Mouse (Mus musculus) granulocyte monocyte progenitor cell, adult 5-6 weeks (primary cell): Measurements from ENCODE around the gene Sox15. TPM values are rescaled to one million over a fixed set of nuclear protein-coding genes. Genes with fewer than 3 reads are reported as not detected.
A peak's percentile ranks its signal among the peaks of the same experiment; 100 is the strongest.
"Not testable (repeated sequence)": the region's sequence is repeated elsewhere in the genome, so short reads cannot be mapped to it uniquely, and the experiment has no call there.

Experiments
- ATAC-seq: replicated peaks from 2 replicates; pipeline ENCODE4 v1.8.0; 2016; ENCODE audit warnings: mild to moderate bottlenecking, moderate TSS enrichment, inconsistent platforms; ENCODE audit not compliant: poor library complexity, severe bottlenecking
- total RNA-seq, 2 experiments: library from RNA; stranded (forward) in 1 of 2; stranded (reverse) in 1 of 2; fragments of 200-712, 200-1000 nt in 1 of 2; fragments of >200 nt in 1 of 2; fragmentation: Nextera tagmentation in 1 of 2; gene quantifications; 2 replicates each; pipeline ENCODE4 v1.2.3; 2014 to 2017

The Sox15 gene
- total RNA-seq (2014; fragmentation: Nextera tagmentation) (not detected in 2 replicates), total RNA-seq (2017) (not detected in 2 replicates)

DNA sequence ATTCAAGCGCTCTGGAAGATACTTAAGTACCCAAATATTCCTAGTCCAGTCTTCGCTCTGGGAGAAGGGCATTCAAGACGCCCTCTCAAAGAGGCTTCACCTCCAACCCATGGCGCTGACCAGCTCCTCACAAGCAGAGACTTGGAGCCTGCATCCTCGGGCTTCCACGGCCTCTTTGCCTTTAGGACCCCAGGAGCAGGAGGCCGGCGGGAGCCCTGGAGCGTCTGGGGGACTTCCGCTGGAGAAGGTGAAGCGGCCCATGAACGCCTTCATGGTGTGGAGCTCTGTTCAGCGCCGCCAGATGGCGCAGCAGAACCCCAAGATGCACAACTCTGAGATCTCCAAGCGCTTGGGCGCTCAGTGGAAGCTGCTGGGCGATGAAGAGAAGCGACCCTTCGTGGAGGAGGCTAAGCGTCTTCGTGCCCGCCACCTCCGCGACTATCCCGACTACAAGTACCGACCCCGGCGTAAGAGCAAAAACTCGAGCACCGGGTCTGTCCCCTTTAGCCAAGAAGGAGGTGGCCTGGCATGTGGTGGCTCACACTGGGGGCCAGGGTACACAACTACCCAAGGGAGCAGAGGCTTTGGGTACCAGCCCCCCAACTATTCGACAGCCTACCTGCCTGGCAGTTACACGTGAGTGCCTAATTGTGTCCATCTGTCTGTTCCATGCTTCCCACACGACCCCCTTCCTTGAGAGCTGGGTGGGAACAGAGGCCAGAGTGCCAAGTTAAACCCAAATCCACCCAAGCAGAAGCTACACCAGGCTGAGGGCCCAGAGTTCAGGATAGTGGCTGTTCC lies at the start of gene Sox15:
Sox15 (plus strand) TSS at position 51 of the 801 bp plus-strand sequence.
- peak; percentile 54; the same call in 1 of the 2 replicates for ATAC-seq

DNA sequence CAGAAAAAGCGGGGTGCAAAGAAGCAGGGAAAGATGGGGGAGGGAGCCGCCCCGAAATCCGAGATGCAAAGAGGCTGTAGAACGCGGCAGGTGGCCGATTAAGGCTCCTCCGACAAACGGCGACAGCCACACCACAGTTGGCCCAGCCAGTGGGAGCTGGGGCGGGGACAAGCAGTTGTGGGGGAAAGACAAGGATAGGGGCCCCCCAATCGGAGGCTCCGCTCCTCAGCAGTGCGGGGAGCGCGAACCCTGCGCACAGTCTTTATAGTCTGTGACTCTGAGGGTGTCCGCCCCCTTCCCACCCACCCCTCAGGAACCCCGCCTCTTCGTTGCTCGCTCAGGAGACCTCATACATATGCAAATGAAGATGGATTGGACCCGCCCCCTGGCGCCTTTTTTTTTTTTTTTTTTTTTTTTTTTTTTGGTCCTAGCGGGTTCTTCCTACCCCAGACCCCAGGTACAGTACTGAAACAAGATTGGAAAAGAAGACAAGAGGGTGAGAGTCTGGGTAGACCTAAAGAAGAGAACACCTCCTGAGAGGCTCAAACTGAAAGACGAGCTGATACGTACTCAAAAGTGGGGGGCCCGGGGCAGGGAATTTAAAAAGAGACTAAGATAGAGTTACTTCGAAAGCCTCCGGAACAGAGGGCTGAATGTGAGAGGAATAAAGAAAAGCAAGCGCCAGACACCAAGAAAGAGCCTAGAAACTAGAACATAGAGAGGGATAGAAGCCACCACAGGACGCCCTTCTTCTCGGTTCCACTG lies 49.2 kb upstream of the Sox15 start, which contains the start of gene Atp1b2:
Atp1b2 (minus strand) TSS at position 217 of the 765 bp plus-strand sequence.
- peak; percentile 78 for ATAC-seq

DNA sequence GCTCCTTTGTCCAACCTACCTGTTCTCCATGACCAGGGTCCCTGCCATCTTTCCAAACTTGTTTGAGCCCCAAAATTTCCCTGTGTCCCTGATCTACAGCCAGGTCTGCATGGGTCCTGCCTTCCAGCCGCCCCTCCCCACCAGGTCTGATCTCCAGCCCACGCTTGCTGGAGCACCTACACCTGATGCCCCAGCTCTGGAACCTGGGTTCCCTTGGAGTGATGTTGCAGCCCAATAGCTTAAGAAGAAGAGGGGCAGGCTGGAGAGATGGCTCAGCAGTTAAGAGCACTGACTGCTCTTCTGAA lies 48.7 kb upstream of the Sox15 start:
- ATAC-seq: no peak

DNA sequence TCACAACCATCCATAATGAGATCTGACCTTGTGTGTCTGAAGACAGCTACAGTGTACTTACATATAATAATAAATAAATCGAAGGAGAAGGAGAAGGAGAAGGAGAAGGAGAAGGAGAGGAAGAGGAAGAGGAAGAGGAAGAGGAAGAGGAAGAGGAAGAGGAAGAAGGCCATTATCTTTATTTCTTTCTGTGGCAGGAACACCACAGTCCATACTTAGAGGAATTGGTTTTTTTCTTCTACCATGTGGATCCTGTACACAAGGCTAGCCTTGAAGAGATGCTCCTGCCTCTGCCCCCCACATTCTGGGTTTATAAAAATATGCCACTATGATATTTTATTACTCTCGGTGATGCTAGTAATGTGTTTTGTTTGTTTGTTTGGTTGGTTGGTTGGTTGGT lies 48.3 kb upstream of the Sox15 start:
- no peak for ATAC-seq

DNA sequence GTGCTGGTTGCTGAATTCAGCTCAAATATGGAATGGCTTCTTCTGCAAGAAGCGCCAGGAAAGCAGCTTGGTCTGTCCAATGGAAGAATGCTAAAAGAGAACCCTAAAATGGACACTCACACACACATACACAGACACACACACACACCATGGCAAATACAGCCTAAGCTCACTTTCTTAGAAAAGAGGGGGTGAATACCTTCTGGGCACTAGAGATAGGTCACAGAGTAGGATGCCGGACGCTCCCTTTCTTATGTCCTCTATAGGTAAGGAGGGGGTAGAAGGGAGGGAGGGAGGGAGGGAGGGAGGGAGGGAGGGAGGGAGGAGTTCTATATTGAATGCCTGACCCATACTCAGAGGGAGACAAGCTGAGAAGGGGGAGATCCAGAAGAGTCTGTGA lies 46.6 kb upstream of the Sox15 start:
- no peak for ATAC-seq

DNA sequence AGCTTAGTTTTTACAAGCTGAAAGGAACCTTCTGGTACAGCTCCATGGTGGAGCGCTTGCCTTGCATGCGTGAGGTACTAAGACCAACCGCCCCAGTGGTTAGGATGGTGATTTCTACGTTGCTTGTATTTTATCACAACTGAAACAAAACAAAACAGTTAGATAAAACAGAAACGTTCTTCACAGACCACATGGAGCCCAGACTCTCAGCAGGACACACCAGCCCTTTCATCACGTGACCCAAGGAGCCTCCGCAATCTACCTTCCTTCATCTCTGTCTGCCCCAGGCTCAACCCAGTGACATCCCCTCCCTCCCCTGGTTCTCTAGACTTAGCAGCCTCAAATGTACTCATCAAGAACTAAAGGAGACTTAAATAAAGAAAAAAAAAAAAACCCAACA lies 45.7 kb upstream of the Sox15 start:
- no peak for ATAC-seq

DNA sequence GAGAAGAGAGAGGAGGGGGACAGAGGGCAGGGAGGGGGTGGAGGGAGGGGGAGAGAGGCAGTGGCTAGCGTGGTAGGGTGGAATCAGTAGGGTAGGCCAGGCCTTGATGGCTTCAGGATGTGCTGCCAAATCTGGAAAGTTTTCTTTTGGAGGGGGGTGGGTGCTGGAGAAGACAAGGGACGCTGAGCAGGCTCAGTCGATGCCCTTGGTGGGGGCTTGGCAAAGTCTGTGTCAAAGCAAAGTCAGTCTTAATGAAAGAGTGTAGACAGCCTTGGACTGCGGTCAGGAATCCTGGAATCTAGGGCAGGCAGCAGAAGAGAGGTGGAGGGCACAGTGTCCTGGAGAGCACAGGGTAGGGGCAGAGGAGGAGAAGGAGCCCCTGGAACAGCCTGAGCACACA lies 44.2 kb upstream of the Sox15 start:
- ATAC-seq: no peak

DNA sequence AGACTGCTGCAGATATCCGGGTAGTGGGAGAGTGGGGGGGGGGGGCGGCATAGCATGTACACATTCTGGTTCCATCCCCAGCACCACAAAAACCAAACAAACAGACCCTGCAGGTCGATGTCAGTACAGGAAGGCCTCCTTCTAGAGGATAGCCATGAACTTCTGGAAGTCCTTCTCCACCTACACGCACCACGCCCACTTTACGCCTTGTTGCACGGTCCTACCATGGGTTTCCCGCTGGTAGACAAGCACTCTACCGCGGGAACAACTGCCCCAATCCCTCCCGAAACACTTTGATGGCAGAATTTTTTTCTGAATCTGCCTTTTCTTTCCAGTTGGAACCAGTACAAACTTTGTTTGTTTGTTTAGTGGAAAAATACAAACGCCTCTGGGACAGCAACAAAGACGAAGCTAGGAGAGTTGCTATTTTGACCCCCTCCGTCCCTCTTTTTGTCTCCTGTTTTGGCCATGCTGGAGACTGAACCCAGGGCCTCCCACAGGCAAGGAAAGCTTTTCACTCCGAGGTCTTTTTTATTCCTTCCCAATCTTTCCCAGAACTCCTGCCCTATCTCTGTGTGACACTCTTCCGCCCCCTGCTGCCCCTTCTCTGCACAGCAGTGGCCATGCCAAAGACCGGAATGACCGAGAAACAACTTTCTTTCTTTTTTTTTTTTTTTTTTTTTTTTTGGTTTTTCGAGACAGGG lies 41.4 kb upstream of the Sox15 start:
- peak; percentile 66; the same call in 1 of the 2 replicates for ATAC-seq

DNA sequence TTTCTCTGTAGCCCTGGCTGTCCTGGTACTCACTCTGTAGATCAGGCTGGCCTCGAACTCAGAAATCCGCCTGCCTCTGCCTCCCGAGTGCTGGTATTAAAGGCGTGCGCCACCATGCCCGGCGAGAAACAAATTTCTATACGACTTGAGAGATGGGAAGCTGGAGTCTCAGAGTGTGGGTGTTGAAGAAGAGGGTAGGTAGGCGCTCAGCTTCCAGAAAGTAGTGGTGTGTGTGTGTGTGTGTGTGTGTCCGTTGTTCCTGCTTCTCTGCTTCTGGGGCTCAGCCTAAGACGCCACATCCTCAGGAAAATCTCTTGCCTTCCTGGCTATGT lies 40.9 kb upstream of the Sox15 start:
- not testable (repeated sequence) for ATAC-seq

DNA sequence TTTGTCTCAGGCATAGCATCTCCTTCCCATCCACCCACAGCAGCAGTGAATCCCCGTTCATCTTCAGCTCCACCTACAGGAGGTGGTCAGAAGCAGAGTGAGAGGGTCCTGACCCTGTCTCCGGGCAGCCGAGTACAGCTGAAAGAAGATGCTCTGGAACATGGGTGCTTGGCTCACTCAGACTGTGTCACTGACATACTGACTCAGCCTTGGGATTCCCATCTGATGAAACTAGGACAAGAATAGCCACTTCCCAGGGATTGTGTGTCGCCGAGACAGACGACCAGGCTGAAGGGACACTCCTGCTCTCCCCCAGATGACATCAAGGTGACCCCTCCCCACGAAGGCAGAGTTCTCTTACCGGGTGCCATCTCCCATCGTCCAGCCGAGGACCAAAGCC lies 38.3 kb upstream of the Sox15 start:
- ATAC-seq: no peak

DNA sequence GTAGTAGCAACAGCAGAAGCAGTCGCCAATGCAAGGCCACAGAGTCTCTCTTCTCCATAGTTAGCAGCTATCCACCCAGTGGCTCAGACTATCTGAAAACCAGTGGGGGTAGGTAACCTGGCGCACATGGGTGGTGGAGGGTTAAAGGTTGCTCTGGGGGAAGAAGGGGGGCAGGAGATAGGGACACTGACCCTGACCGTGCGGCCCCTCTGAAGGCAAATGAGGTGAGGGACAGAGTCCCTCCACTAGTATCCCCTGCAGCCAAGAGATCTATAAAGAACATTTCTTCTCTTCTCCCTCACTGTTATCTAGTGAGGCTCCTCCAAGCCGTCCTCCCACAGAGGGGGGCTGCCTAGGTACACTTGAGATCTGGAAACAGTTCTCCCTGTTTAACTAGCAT lies 37.3 kb upstream of the Sox15 start, which contains the start of gene Shbg:
Shbg (minus strand) TSS at position 101 of the 400 bp plus-strand sequence.
- no peak for ATAC-seq

DNA sequence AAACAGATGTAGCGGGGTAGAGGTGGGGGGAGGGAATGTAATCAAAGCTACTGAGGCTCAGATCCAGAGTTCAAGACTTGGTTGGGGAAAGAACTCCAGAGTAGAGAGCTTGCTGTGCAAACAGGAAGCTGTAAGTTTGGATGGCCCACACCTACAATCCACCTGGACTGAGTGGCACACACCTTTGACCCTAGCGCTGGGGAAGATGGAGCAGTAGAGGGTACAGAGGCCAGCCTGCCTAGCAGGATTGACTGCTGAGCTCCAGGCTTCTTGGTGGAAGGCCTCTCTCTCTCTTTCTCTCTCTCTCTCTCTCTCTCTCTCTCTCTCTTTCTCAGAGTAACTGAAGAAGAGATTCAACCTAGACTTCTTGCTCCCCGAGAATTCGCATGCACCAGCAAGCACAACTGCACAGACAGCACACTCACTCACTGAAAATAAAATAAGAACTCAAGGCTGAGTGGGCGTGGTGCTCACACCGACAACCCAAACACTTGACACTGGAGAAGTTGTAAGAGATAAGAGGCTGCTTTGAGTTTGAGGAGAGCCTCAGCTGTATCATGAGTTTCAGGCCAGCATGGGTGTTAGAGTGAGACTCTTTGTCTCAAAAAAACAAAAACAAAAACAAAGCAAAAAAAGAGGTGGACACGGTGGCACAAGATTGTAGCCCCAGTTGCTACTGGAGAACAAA lies 34.6 kb upstream of the Sox15 start:
- ATAC-seq: no peak

DNA sequence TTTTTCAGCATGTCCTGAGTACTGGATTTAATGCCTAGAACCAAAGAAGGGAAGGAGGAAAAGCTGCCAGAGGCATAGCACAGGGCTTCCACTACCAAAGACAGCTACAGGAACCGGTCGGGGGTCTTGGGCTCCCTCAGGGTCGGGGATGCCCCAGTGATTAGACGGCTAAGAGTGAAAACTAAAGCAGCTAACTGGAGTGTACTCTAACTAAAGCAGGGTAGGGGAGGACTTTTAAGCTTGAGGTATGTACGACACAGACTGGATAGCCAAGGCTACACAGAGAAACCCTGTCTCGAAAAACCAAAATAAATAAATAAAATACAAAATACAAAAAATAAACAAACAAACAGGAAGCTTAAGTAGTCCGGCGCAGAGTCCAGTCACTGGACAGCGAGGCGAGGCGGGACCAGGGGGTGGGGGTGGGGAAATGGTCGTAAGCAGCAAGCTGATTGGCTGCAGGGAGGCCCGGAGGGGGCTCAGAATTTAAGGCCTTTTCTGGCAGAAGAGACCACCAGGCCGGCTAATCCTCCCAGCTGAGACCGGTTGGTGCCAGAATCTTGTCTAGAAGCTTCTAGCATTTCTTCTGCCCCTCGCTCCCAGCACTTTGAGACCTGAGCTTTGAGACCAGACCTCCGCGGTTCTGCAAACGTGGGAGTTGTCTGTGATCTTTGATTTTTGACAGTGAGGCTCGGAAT lies 33.4 kb upstream of the Sox15 start, which contains the start of gene Sat2:
Sat2 (plus strand) TSS at position 454 of the 698 bp plus-strand sequence.
- 0 out of 2 replicates have a peak, but pooled peaks have one; percentile 30 for ATAC-seq

DNA sequence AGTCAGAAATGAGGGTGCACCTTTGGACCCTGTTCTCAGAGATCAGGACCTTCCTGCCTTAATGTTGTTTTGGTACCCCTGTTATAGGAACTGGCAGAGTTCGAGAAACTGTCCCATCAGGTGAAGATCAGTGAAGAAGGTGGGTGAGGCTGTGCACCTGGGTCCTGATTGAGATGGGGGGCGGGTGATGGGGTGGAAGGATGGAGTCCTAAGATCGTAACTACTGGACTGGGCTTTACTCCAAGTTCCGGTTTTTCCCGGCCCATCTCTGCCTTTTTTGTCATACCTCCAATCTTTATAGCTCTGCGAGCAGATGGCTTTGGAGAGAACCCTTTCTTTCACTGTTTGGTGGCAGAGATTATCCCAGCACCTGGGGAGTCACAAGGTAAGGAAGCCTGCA lies 32.7 kb upstream of the Sox15 start:
- no peak for ATAC-seq

DNA sequence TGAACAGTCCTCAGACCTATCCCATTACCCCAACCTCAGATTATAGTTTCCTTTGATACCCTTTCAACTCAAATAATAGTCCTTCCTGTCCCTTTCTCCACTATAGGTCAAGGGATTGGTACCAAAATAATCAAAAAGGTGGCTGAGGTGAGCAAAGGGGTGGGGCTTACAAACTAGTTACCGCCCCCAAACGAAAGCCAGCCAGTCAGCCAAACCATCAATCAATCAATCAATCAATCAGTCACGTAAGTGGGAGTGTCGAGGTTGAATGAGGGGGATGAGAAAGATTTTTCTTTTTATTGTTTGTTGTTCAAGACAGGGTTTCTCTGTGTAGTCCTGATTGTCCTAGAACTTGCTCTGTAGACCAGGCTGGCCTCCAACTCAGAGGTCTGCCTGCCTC lies 32.1 kb upstream of the Sox15 start:
- no peak for ATAC-seq

DNA sequence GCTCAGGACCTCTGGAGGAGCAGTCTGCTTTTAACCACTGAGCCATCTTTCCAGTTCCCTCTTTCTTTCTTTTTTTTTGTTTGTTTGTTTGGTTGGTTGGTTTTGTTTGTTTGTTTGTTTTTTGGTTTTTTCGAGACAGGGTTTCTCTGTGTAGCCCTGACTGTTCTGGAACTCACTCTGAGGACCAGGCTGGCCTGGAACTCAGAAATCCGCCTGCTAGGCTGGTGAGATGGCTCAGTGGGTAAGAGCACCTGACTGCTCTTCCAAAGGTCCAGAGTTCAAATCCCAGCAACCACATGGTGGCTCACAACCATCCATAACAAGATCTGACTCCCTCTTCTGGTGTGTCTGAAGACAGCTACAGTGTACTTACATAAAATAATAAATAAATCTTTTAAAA lies 30.8 kb upstream of the Sox15 start:
- not testable (repeated sequence) for ATAC-seq

DNA sequence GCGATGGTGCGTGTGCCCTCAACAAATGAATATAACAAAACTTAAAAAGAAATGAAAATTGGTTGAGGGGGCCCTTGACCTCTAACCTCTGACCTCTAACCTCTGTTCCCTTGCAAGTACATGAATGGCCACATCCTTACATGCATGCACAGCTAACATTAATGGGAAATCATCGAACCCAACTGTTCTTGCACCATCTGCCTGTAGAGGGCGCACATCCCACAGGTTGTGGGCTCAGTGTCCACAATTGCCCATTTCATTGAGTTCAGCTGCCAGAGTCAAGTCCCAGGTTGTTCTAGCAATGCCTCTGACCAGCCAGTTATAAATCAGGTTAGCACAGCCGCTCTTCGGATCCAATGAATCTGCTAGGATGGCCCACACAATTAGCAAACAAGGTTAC lies 26.8 kb upstream of the Sox15 start:
- peak; percentile 30 for ATAC-seq

DNA sequence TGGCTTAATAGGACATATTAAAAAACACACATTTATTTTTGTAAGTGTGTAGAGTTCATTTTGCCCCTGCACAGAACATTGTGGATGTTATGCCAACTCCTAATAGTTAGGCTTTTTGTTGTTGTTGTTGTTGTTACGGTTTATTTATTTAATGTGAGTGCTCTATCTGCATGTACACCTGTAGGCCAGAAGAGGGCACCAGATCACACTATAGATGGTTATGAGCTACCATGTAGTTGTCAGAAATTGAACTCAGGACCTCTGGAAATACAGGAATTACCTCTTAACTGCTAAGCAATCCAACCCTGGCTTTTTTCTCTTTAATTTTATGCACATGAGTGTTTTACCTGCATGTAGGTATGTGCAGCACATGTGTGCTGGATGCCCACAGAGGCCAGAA lies 25.3 kb upstream of the Sox15 start:
- no peak for ATAC-seq

DNA sequence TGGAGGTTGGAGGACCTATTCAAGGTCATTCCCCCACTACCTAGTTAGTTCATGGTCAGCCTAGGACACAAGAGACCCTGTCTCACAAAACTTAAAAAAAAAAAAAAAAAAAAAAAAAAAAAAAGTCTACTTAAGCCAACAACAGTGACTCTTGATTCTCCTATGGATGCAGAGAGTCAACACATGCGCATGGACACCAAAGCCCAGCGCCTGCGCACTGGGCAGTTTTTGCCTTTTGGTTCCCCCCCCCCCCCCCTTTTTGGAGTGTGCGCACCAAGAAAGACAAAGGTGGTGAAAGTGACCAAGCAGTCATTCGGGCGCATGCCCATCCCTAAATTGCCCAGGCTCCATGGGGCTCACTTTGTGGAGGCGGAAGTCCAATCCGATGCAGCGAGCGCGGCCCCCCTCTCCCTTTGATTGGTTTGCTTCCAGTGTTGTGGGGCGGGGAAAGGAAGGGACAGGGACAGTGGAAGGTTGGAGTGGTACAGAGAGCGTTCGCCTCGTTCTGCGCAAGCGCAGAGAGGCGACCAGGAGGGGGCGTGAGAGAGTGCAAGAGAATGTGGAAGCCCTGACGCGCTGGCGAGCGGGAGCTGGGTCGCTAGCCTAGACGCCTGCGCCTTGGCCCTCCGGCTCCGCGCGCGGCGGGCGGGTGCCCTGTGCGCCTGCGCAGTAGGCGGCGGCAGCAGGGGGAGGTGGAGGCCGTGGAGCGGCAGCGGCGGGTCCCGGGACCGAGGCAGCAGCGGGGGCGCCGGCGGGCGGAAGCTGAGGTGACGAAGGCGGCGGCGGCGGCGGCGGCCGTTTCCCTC lies 22.6 kb upstream of the Sox15 start, which contains the start of gene Fxr2:
Fxr2 (plus strand) TSS at position 707 of the 806 bp plus-strand sequence.
- peak; percentile 97 for ATAC-seq
